Mouse (Mus musculus) limb, embryonic 14.5 days (tissue): ENCODE data around the gene Col4a3. TPM values are rescaled to one million over a fixed set of nuclear protein-coding genes. Genes with fewer than 3 reads are reported as not detected.

Experiments
- ATAC-seq: fragments of 200-750 bp; cut with Nextera tagmentation; 2 replicates; pipeline ENCODE4 v1.8.0; 2017; ENCODE audit warnings: low read depth, moderate number of reproducible peaks, moderate TSS enrichment; ENCODE audit not compliant: low FRiP score
- DNase-seq: peaks from one replicate; pipeline ENCODE4 v3.0.0-alpha.2; 2015; ENCODE audit warnings: low spot score
- H3K27ac ChIP-seq: fragments of 300-500 bp; sonication (generic); replicated peaks from 2 replicates; pipeline ENCODE4 v1.5.1; 2014; ENCODE audit warnings: low read depth, mild to moderate bottlenecking, low read length, moderate library complexity, mixed read lengths
- H3K27me3 ChIP-seq: fragments of 300-500 bp; sonication (generic); 2 replicates; pipeline ENCODE4 v1.6.1; 2014; ENCODE audit warnings: low read length, mixed read lengths; ENCODE audit not compliant: control insufficient read depth, insufficient read depth
- H3K36me3 ChIP-seq: fragments of 300-500 bp; sonication (generic); 2 replicates; pipeline ENCODE4 v1.6.1; 2014; ENCODE audit warnings: mild to moderate bottlenecking, low read length, moderate library complexity, mixed read lengths; ENCODE audit not compliant: control insufficient read depth, insufficient read depth
- H3K4me1 ChIP-seq: fragments of 300-500 bp; sonication (generic); 2 replicates; pipeline ENCODE4 v1.6.1; 2014; ENCODE audit warnings: antibody characterized with exemption, low read length, mixed read lengths; ENCODE audit not compliant: control insufficient read depth, insufficient read depth
- H3K4me2 ChIP-seq: fragments of 300-500 bp; sonication (generic); replicated peaks from 2 replicates; pipeline ENCODE4 v1.6.1; 2014; ENCODE audit warnings: low read depth, mild to moderate bottlenecking, low read length, moderate library complexity; ENCODE audit not compliant: severe bottlenecking
- H3K4me3 ChIP-seq: fragments of 300-500 bp; sonication (generic); replicated peaks from 2 replicates; pipeline ENCODE4 v1.5.1; 2014; ENCODE audit warnings: low read length
- H3K9ac ChIP-seq: fragments of 300-500 bp; sonication (generic); 2 replicates; pipeline ENCODE4 v1.6.1; 2014; ENCODE audit warnings: mild to moderate bottlenecking, low read depth, low read length, moderate library complexity; ENCODE audit not compliant: severe bottlenecking
- H3K9me3 ChIP-seq: fragments of 300-500 bp; sonication (generic); 2 replicates; pipeline ENCODE4 v1.6.1; 2016; ENCODE audit warnings: low read length; ENCODE audit not compliant: control insufficient read depth
- POLR2A ChIP-seq: fragments of 200-500 bp; IDR thresholded peaks from 2 replicates; pipeline ENCODE4 v1.8.0; 2012; ENCODE audit warnings: inconsistent platforms, mild to moderate bottlenecking, moderate library complexity, borderline replicate concordance; ENCODE audit not compliant: insufficient read depth, insufficient read length; ENCODE audit errors: extremely low read depth
- WGBS: fragments of 180-500 bp; shearing (Covaris S2); extraction: QIAGEN DNeasy Blood & Tissue Kit; methylation state at CpG from one replicate; pipeline ENCODE4 v1.1.7; 2014; 5-methylcytosine and 5-hydroxymethylcytosine counted together
- polyA plus RNA-seq, 2 experiments: library from polyadenylated mRNA; depleted of rRNA in 1 of 2; stranded (reverse) in 1 of 2; unstranded in 1 of 2; fragments of >200 nt; fragmentation: Nextera tagmentation in 1 of 2; extraction: Ambion mirVana in 1 of 2; gene quantifications; 2 replicates each; pipeline versions ENCODE4 v1.2.1 to v1.2.3; 2012 to 2014

The Col4a3 gene
- polyA plus RNA-seq, 2 experiments = 0.03 to 0.04 TPM

GRCm38 (mm10) chr1:82634545-82635253 lies 48.0 kb downstream of the Col4a3 start:
- Histone ChIP-seq H3K9me3 (no peaks in the 10 kb centered on the region), H3K9ac (no peak overlapping the region), H3K4me3 (no peak overlapping the region), H3K27ac (no peak overlapping the region), H3K4me2 (no peak overlapping the region), H3K4me1 (no peaks in the 10 kb centered on the region), H3K27me3 (no peaks in the 10 kb centered on the region), H3K36me3 (no peaks in the 10 kb centered on the region)
- ATAC-seq (no peak), DNase-seq (no peak)
- TF ChIP-seq POLR2A = no peak
- 83% methylated on average over 19 of the region's 19 CpGs for WGBS

- Histone ChIP-seq H3K9me3 (no peaks in the 10 kb centered on the region), H3K4me3 (no peak overlapping the region), H3K9ac (no peak overlapping the region), H3K27ac (no peak overlapping the region), H3K36me3 (no peaks in the 10 kb centered on the region), H3K27me3 (no peaks in the 10 kb centered on the region), H3K4me2 (no peak overlapping the region), H3K4me1 (no peaks in the 10 kb centered on the region)
- WGBS = 88% methylated on average over 9 of the region's 9 CpGs
- ATAC-seq (no peak), DNase-seq (no peak)
- TF ChIP-seq POLR2A = no peak
Observed at GRCm38 (mm10) chr1:82635254-82635620, 48.5 kb downstream of the Col4a3 start.

- TF ChIP-seq POLR2A = no peak
Observed at GRCm38 (mm10) chr1:82636321-82636720, 49.6 kb downstream of the Col4a3 start.

GRCm38 (mm10) chr1:82637414-82637813 lies 50.7 kb downstream of the Col4a3 start:
- WGBS = 89% methylated on average over 7 of the region's 7 CpGs
- TF ChIP-seq POLR2A = no peak

More at GRCm38 (mm10) chr1:82636321-82636720, 49.6 kb downstream of the Col4a3 start:
- no peak overlapping the region for H3K9ac ChIP-seq
- H3K4me1 ChIP-seq = no peaks in the 10 kb centered on the region
- H3K27me3 ChIP-seq = no peaks in the 10 kb centered on the region
- no peaks in the 10 kb centered on the region for H3K9me3 ChIP-seq
- no peak for DNase-seq
- no peaks in the 10 kb centered on the region for H3K36me3 ChIP-seq
- ATAC-seq = no peak
- H3K27ac ChIP-seq = no peak overlapping the region
- H3K4me2 ChIP-seq = no peak overlapping the region
- WGBS = 77% methylated on average over 4 of the region's 4 CpGs
- no peak overlapping the region for H3K4me3 ChIP-seq

GRCm38 (mm10) chr1:82638428-82638827 lies 51.7 kb downstream of the Col4a3 start:
- no peak for TF ChIP-seq POLR2A
- no peak overlapping the region for H3K4me3 ChIP-seq
- no peaks in the 10 kb centered on the region for H3K4me1 ChIP-seq
- no peak overlapping the region for H3K27ac ChIP-seq
- H3K27me3 ChIP-seq = no peaks in the 10 kb centered on the region
- no peaks in the 10 kb centered on the region for H3K9me3 ChIP-seq
- DNase-seq (no peak), ATAC-seq (no peak)
- H3K36me3 ChIP-seq = no peaks in the 10 kb centered on the region
- WGBS = 77% methylated on average over 2 of the region's 2 CpGs
- no peak overlapping the region for H3K4me2 ChIP-seq
- no peak overlapping the region for H3K9ac ChIP-seq

More at GRCm38 (mm10) chr1:82637414-82637813, 50.7 kb downstream of the Col4a3 start:
- Histone ChIP-seq H3K27ac (no peak overlapping the region), H3K4me3 (no peak overlapping the region), H3K9ac (no peak overlapping the region), H3K4me1 (no peaks in the 10 kb centered on the region), H3K36me3 (no peaks in the 10 kb centered on the region), H3K9me3 (no peaks in the 10 kb centered on the region), H3K4me2 (no peak overlapping the region), H3K27me3 (no peaks in the 10 kb centered on the region)
- ATAC-seq = no peak
- no peak for DNase-seq
